Mouse (Mus musculus): ENCODE results near the gene Il6ra. TPM values are rescaled to one million over a fixed set of nuclear protein-coding genes. Genes with fewer than 3 reads are reported as not detected.

The Il6ra gene
- 10.4 and 11.1 TPM in 2 replicates for polyA plus RNA-seq (2012; rRNA removed)

GRCm38 (mm10) chr3:89912543-89913391 lies at the start of gene Il6ra:
Gene Il6ra, minus strand, starts transcription at chr3:89913196.
- Histone ChIP-seq H3K4me1 (replicated peaks; ENCODE audit: control insufficient read depth, insufficient read depth, low read length) (peaks cover 20% of the 10 kb centered on the region), H3K36me3 (ENCODE audit: control insufficient read depth, insufficient read depth, low read length) (no peaks in the 10 kb centered on the region), H3K27me3 (ENCODE audit: control insufficient read depth, insufficient read depth, low read length) (no peaks in the 10 kb centered on the region; the same call in 1 of the 2 replicates), H3K4me3 (ENCODE audit: control insufficient read depth, insufficient read depth, low read length) (peak within 1 kb of the TSS; percentile 52), H3K27ac (ENCODE audit: control insufficient read depth, insufficient read depth, low read length) (peak within 1 kb of the TSS; percentile 4; the same call in 1 of the 2 replicates)
- WGBS: 3% methylated on average over 75 of the region's 75 CpGs
- TF ChIP-seq POLR2A (IDR thresholded peaks at IDR 0.05; ENCODE audit: control insufficient read depth, extremely low read depth, insufficient read depth, low read length, poor library complexity) (no peak), CTCF (IDR thresholded peaks at IDR 0.05; ENCODE audit: borderline replicate concordance, control insufficient read depth, extremely low read depth, insufficient read depth, low read length, poor library complexity) (no peak)
- peak; percentile 54 for DNase-seq

GRCm38 (mm10) chr3:89962059-89962750 lies 49.2 kb upstream of the Il6ra start:
- peak overlapping the region; percentile 67 for H3K4me3 ChIP-seq (ENCODE audit: control insufficient read depth, insufficient read depth, low read length)
- TF ChIP-seq CTCF (IDR thresholded peaks at IDR 0.05; ENCODE audit: borderline replicate concordance, control insufficient read depth, extremely low read depth, insufficient read depth, low read length, poor library complexity) (no peak), POLR2A (IDR thresholded peaks at IDR 0.05; ENCODE audit: control insufficient read depth, extremely low read depth, insufficient read depth, low read length, poor library complexity) (no peak)
- peaks cover 10% of the 10 kb centered on the region for H3K36me3 ChIP-seq (ENCODE audit: control insufficient read depth, insufficient read depth, low read length)
- H3K4me1 ChIP-seq (replicated peaks; ENCODE audit: control insufficient read depth, insufficient read depth, low read length): peaks cover 41% of the 10 kb centered on the region
- WGBS: 5% methylated on average over 14 of the region's 14 CpGs
- DNase-seq: peak; percentile 25
- peak overlapping the region; percentile 45; the same call in 1 of the 2 replicates for H3K27ac ChIP-seq (ENCODE audit: control insufficient read depth, insufficient read depth, low read length)
- no peaks in the 10 kb centered on the region for H3K27me3 ChIP-seq (ENCODE audit: control insufficient read depth, insufficient read depth, low read length)

- H3K4me3 ChIP-seq (ENCODE audit: control insufficient read depth, insufficient read depth, low read length): no peak overlapping the region
Measured at GRCm38 (mm10) chr3:89961436-89961835, 48.4 kb upstream of the Il6ra start.

GRCm38 (mm10) chr3:89960469-89960868 lies 47.5 kb upstream of the Il6ra start:
- TF ChIP-seq POLR2A (IDR thresholded peaks at IDR 0.05; ENCODE audit: control insufficient read depth, extremely low read depth, insufficient read depth, low read length, poor library complexity): no peak
- peak; percentile 59; the same call in 1 of the 2 replicates for TF ChIP-seq CTCF (IDR thresholded peaks at IDR 0.05; ENCODE audit: borderline replicate concordance, control insufficient read depth, extremely low read depth, insufficient read depth, low read length, poor library complexity)
- WGBS: under 1% methylated on average over 30 of the region's 30 CpGs
- peak; percentile 87 for DNase-seq

More at GRCm38 (mm10) chr3:89961436-89961835, 48.4 kb upstream of the Il6ra start:
- peaks cover 41% of the 10 kb centered on the region for H3K4me1 ChIP-seq (replicated peaks; ENCODE audit: control insufficient read depth, insufficient read depth, low read length)
- H3K27ac ChIP-seq (ENCODE audit: control insufficient read depth, insufficient read depth, low read length): 0 out of 2 replicates have a peak overlapping the region, but pooled peaks have one; percentile 3
- WGBS: 2% methylated on average over 4 of the region's 4 CpGs
- TF ChIP-seq CTCF (IDR thresholded peaks at IDR 0.05; ENCODE audit: borderline replicate concordance, control insufficient read depth, extremely low read depth, insufficient read depth, low read length, poor library complexity): no peak
- TF ChIP-seq POLR2A (IDR thresholded peaks at IDR 0.05; ENCODE audit: control insufficient read depth, extremely low read depth, insufficient read depth, low read length, poor library complexity): no peak
- no peaks in the 10 kb centered on the region for H3K27me3 ChIP-seq (ENCODE audit: control insufficient read depth, insufficient read depth, low read length)
- DNase-seq: peak; percentile 9
- peaks cover 12% of the 10 kb centered on the region for H3K36me3 ChIP-seq (ENCODE audit: control insufficient read depth, insufficient read depth, low read length)

GRCm38 (mm10) chr3:89959435-89959834 lies 46.4 kb upstream of the Il6ra start:
- WGBS: 96% methylated on average over 4 of the region's 4 CpGs
- H3K36me3 ChIP-seq (ENCODE audit: control insufficient read depth, insufficient read depth, low read length): peaks cover 21% of the 10 kb centered on the region
- TF ChIP-seq CTCF (IDR thresholded peaks at IDR 0.05; ENCODE audit: borderline replicate concordance, control insufficient read depth, extremely low read depth, insufficient read depth, low read length, poor library complexity) (no peak), POLR2A (IDR thresholded peaks at IDR 0.05; ENCODE audit: control insufficient read depth, extremely low read depth, insufficient read depth, low read length, poor library complexity) (no peak)
- H3K4me1 ChIP-seq (replicated peaks; ENCODE audit: control insufficient read depth, insufficient read depth, low read length): peaks cover 38% of the 10 kb centered on the region
- no peaks in the 10 kb centered on the region for H3K27me3 ChIP-seq (ENCODE audit: control insufficient read depth, insufficient read depth, low read length)
- no peak overlapping the region for H3K4me3 ChIP-seq (ENCODE audit: control insufficient read depth, insufficient read depth, low read length)
- no peak overlapping the region for H3K27ac ChIP-seq (ENCODE audit: control insufficient read depth, insufficient read depth, low read length)
- DNase-seq: no peak

More at GRCm38 (mm10) chr3:89960469-89960868, 47.5 kb upstream of the Il6ra start:
- H3K27ac ChIP-seq (ENCODE audit: control insufficient read depth, insufficient read depth, low read length): no peak overlapping the region
- H3K4me3 ChIP-seq (ENCODE audit: control insufficient read depth, insufficient read depth, low read length): peak overlapping the region; percentile 47
- no peaks in the 10 kb centered on the region for H3K27me3 ChIP-seq (ENCODE audit: control insufficient read depth, insufficient read depth, low read length)
- peaks cover 20% of the 10 kb centered on the region for H3K36me3 ChIP-seq (ENCODE audit: control insufficient read depth, insufficient read depth, low read length)
- H3K4me1 ChIP-seq (replicated peaks; ENCODE audit: control insufficient read depth, insufficient read depth, low read length): peaks cover 41% of the 10 kb centered on the region

- no peak overlapping the region for H3K27ac ChIP-seq (ENCODE audit: control insufficient read depth, insufficient read depth, low read length)
- peaks cover 35% of the 10 kb centered on the region for H3K4me1 ChIP-seq (replicated peaks; ENCODE audit: control insufficient read depth, insufficient read depth, low read length)
- H3K27me3 ChIP-seq (ENCODE audit: control insufficient read depth, insufficient read depth, low read length): no peaks in the 10 kb centered on the region
- no peak for DNase-seq
- 95% methylated on average over 9 of the region's 9 CpGs for WGBS
- TF ChIP-seq POLR2A (IDR thresholded peaks at IDR 0.05; ENCODE audit: control insufficient read depth, extremely low read depth, insufficient read depth, low read length, poor library complexity) (no peak), CTCF (IDR thresholded peaks at IDR 0.05; ENCODE audit: borderline replicate concordance, control insufficient read depth, extremely low read depth, insufficient read depth, low read length, poor library complexity) (no peak)
- peaks cover 33% of the 10 kb centered on the region for H3K36me3 ChIP-seq (ENCODE audit: control insufficient read depth, insufficient read depth, low read length)
- H3K4me3 ChIP-seq (ENCODE audit: control insufficient read depth, insufficient read depth, low read length): no peak overlapping the region
Measured at GRCm38 (mm10) chr3:89957880-89958279, 44.9 kb upstream of the Il6ra start.
